8 mouse cellular contexts compared by ENCODE assay signal in the genomic region with DNA sequence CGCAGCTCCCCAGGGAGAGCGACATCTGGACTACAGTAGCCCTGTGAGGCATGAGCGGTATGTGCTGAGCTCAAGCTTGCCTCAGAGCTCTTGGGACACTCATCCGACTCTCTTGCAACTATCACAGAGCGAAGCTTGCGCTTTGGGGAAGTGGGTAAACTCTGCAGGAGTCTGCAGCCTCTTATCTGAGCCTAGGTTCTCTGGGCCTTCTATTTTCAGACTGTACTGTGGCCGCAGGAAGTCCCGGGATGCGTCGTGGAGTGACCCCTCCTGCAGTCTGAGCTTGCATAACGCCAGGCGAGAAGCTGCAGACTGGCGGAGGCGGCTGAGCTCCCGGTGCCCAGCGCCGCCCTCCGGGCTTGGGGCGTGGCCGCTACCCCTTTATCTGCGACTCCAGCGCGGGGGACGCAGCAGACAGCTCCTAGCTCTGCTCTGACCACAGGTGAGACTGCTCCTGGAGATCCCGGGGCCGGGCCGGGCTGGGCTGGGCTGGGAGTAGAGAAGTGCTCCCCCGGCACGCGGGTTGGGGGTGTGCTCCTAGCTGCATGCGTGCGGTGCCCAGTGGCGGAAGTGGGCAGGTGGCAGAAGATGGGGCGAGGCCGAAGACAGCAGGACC. TPM values are rescaled to one million over a fixed set of nuclear protein-coding genes. Genes with fewer than 3 reads are reported as not detected.
DNase-seq lines count a peak whose midpoint lies in the region; ATAC-seq and TF ChIP-seq lines count a peak whose summit lies in the region.

A gene (plus strand): TSS at position 103 of the 616 bp plus-strand sequence.

- TF ChIP-seq EP300 in CH12.LX (IDR thresholded peaks at IDR 0.05; ENCODE audit: low read length), result no peak
- 0 out of 2 replicates have a peak, but pooled peaks have one; percentile 28 for TF ChIP-seq EP300 in liver, embryonic 14.5 days (IDR thresholded peaks at IDR 0.05; ENCODE audit: low read depth)

- H3K9ac ChIP-seq in CH12.LX (ENCODE audit: insufficient read depth, low read depth), result 0 out of 2 replicates have a peak within 1 kb of the TSS, but pooled peaks have one; percentile 18
- peak within 1 kb of the TSS; percentile 65 for H3K9ac ChIP-seq in forebrain, embryonic 13.5 days
- H3K9ac ChIP-seq in heart, embryonic 16.5 days (ENCODE audit: low read length), result peak within 1 kb of the TSS; percentile 82
- peak within 1 kb of the TSS; percentile 45 for H3K9ac ChIP-seq in liver, embryonic 14.5 days (replicated peaks)

- H3K27ac ChIP-seq in CH12.LX (ENCODE audit: insufficient read depth, low read depth), result no peak within 1 kb of the TSS
- no peak within 1 kb of the TSS; the same call in 1 of the 2 replicates for H3K27ac ChIP-seq in forebrain, embryonic 13.5 days
- H3K27ac ChIP-seq in heart, embryonic 16.5 days (ENCODE audit: low read length), result peak within 1 kb of the TSS; percentile 93
- H3K27ac ChIP-seq in liver, embryonic 14.5 days, result peak within 1 kb of the TSS; percentile 18

- TF ChIP-seq CTCF in CH12.LX (conservative IDR thresholded peaks at IDR 0.05 in 1 of 2, IDR thresholded peaks at IDR 0.05 in 1 of 2; ENCODE audit: low read depth in 2 of 2, low read length in 2 of 2), result no peak
- 0 out of 2 replicates have a peak, but pooled peaks have one; percentile 19 for TF ChIP-seq CTCF in liver, embryonic 14.5 days (IDR thresholded peaks at IDR 0.05; ENCODE audit: low read depth)

- peak; percentile 40; the same call in 1 of the 2 replicates for TF ChIP-seq POLR2A in CH12.LX (IDR thresholded peaks at IDR 0.05; ENCODE audit: low read depth, low read length)

- peaks cover 51% of the 10 kb centered on the region for H3K27me3 ChIP-seq in CH12.LX (replicated peaks)
- H3K27me3 ChIP-seq in forebrain, embryonic 13.5 days, result no peaks in the 10 kb centered on the region
- H3K27me3 ChIP-seq in heart, embryonic 16.5 days (ENCODE audit: control insufficient read depth, insufficient read depth, low read length), result no peaks in the 10 kb centered on the region
- H3K27me3 ChIP-seq in liver, embryonic 14.5 days (ENCODE audit: control insufficient read depth, insufficient read depth, low read length), result no peaks in the 10 kb centered on the region; the same call in 1 of the 2 replicates
- no peaks in the 10 kb centered on the region for H3K27me3 ChIP-seq in splenic B cell, adult 2 months (ENCODE audit: control insufficient read depth, insufficient read depth, low read length, poor library complexity, severe bottlenecking)

- peak within 1 kb of the TSS; percentile 28 to 66 (median 35) for H3K4me3 ChIP-seq in CH12.LX (replicated peaks in 1 of 3; ENCODE audit: low read depth in 2 of 3, low read length in 2 of 3, poor library complexity in 1 of 3)
- peak within 1 kb of the TSS; percentile 47 for H3K4me3 ChIP-seq in forebrain, embryonic 13.5 days
- H3K4me3 ChIP-seq in heart, embryonic 16.5 days (ENCODE audit: low read length), result peak within 1 kb of the TSS; percentile 74
- H3K4me3 ChIP-seq in liver, embryonic 14.5 days (ENCODE audit: insufficient read depth in 1 of 2, low read depth in 2 of 2, low read length in 2 of 2), result peak within 1 kb of the TSS; percentile 31 to 51

- DNase-seq in CH12.LX (ENCODE audit: extremely low read depth), result no peak
- DNase-seq in c-Kit-positive CD71-positive TER-119-positive erythroid progenitor cells, embryonic 14.5 days (ENCODE audit: low spot score), result peak; percentile 61
- peak; percentile 88 for DNase-seq in kidney, postnatal 14 days
- DNase-seq in liver, embryonic 14.5 days (ENCODE audit: low read depth in 3 of 3, low spot score in 3 of 3), result peak in 2 of 3 experiments; percentile 59 to 60
- peak; percentile 63 for DNase-seq in naive thymus-derived CD4-positive, alpha-beta T cell, adult 2 months (ENCODE audit: low read depth)
- DNase-seq in splenic B cell, adult 2 months (ENCODE audit: low read depth, low spot score), result peak; percentile 48

- dilution Hi-C loops in CH12.LX (cut with MboI; ENCODE audit: extremely low pct_ligation_motif_present, extremely low pct_unique_long_range_greater_than_20kb, low sequenced_read_pairs), result no loop called here

- TF ChIP-seq RAD21 in CH12.LX (IDR thresholded peaks at IDR 0.05; ENCODE audit: low read depth, low read length), result no peak

- H3K4me1 ChIP-seq in CH12.LX (ENCODE audit: control insufficient read depth in 1 of 2, insufficient read depth in 2 of 2), result peaks cover 4 to 7% of the 10 kb centered on the region in 2 experiments
- peaks cover 30% of the 10 kb centered on the region for H3K4me1 ChIP-seq in forebrain, embryonic 13.5 days
- peaks cover 40% of the 10 kb centered on the region for H3K4me1 ChIP-seq in heart, embryonic 16.5 days (ENCODE audit: control insufficient read depth, insufficient read depth, low read length)
- peaks cover 25 to 34% of the 10 kb centered on the region in 2 experiments for H3K4me1 ChIP-seq in liver, embryonic 14.5 days (replicated peaks; ENCODE audit: control insufficient read depth in 2 of 2, insufficient read depth in 2 of 2, low read length in 1 of 2)

- H3K4me2 ChIP-seq in CH12.LX (ENCODE audit: insufficient read depth, low read depth, poor library complexity, severe bottlenecking), result peak within 1 kb of the TSS; percentile 52
- peak within 1 kb of the TSS; percentile 78 for H3K4me2 ChIP-seq in forebrain, embryonic 13.5 days
- H3K4me2 ChIP-seq in heart, embryonic 16.5 days (ENCODE audit: low read depth, low read length), result peak within 1 kb of the TSS; percentile 96
- peak within 1 kb of the TSS; percentile 74 for H3K4me2 ChIP-seq in liver, embryonic 14.5 days (ENCODE audit: low read depth)

- no peaks in the 10 kb centered on the region for H3K36me3 ChIP-seq in CH12.LX (replicated peaks in 1 of 2; ENCODE audit: control insufficient read depth in 1 of 2, insufficient read depth in 1 of 2, low read length in 1 of 2)
- no peaks in the 10 kb centered on the region for H3K36me3 ChIP-seq in forebrain, embryonic 13.5 days (ENCODE audit: poor library complexity, severe bottlenecking)
- no peaks in the 10 kb centered on the region for H3K36me3 ChIP-seq in heart, embryonic 16.5 days (ENCODE audit: control insufficient read depth, insufficient read depth)
- no peaks in the 10 kb centered on the region for H3K36me3 ChIP-seq in liver, embryonic 14.5 days (replicated peaks; ENCODE audit: control insufficient read depth, insufficient read depth, low read depth)
- no peaks in the 10 kb centered on the region for H3K36me3 ChIP-seq in splenic B cell, adult 2 months (ENCODE audit: control insufficient read depth, insufficient read depth, low read length, poor library complexity, severe bottlenecking)

- WGBS in forebrain, embryonic 13.5 days, result 3% methylated on average over 35 of the region's 35 CpGs
- WGBS in heart, embryonic 16.5 days, result 2% methylated on average over 35 of the region's 35 CpGs
- 1% methylated on average over 35 of the region's 35 CpGs for WGBS in liver, embryonic 14.5 days (ENCODE audit: insufficient replicate concordance)

- no peaks in the 10 kb centered on the region for H3K9me3 ChIP-seq in CH12.LX (replicated peaks; ENCODE audit: low read length)
- H3K9me3 ChIP-seq in forebrain, embryonic 13.5 days (replicated peaks), result no peaks in the 10 kb centered on the region
- H3K9me3 ChIP-seq in heart, embryonic 16.5 days (replicated peaks; ENCODE audit: control insufficient read depth, low read length), result no peaks in the 10 kb centered on the region
- H3K9me3 ChIP-seq in liver, embryonic 14.5 days (ENCODE audit: control insufficient read depth, low read length), result no peaks in the 10 kb centered on the region

- peak; percentile 76 for ATAC-seq in forebrain, embryonic 13.5 days
- peak; percentile 73 for ATAC-seq in heart, embryonic 16.5 days (replicated peaks; ENCODE audit: extremely low read depth, insufficient read depth, low FRiP score)
- peak; percentile 83 for ATAC-seq in liver, embryonic 14.5 days (ENCODE audit: insufficient read depth)

- in situ Hi-C loops in CH12.LX (cut with MboI; ENCODE audit: low pct_ligation_motif_present, low pct_unique_long_range_greater_than_20kb, low sequenced_read_pairs), result loop anchor here (25.0 kb wide), 1 partner anchor 234 kb away; a partner anchor contains a TSS

- H3K79me2 ChIP-seq in CH12.LX (replicated peaks; ENCODE audit: control insufficient read depth, extremely low read depth, insufficient read depth, poor library complexity, severe bottlenecking), result no peaks in the 10 kb centered on the region

TF ChIP-seq in CH12.LX, 34 proteins besides CTCF, POLR2A, EP300 and RAD21 (continues in another document):
- 0 out of 2 replicates have a peak, but pooled peaks have one; percentile 36 for TF ChIP-seq SIN3A (IDR thresholded peaks at IDR 0.05; ENCODE audit: low read length)
- TF ChIP-seq IRF4 (IDR thresholded peaks at IDR 0.05; ENCODE audit: low read depth, low read length), result 0 out of 2 replicates have a peak, but pooled peaks have one; percentile 5
- TF ChIP-seq MAFK (IDR thresholded peaks at IDR 0.05; ENCODE audit: insufficient replicate concordance, low read length), result no peak
- no peak for TF ChIP-seq ZC3H11A (IDR thresholded peaks at IDR 0.05; ENCODE audit: low read depth, low read length)
- no peak for TF ChIP-seq TBP (conservative IDR thresholded peaks at IDR 0.05; ENCODE audit: low read depth, low read length)
- TF ChIP-seq MYC (IDR thresholded peaks at IDR 0.05; ENCODE audit: low read depth, low read length), result no peak
- TF ChIP-seq JUN (IDR thresholded peaks at IDR 0.05; ENCODE audit: insufficient read depth, low read depth, low read length), result no peak
- no peak for TF ChIP-seq POLR2AphosphoS2 (IDR thresholded peaks at IDR 0.05; ENCODE audit: low read depth, low read length)
- peak; percentile 24; the same call in 1 of the 2 replicates for TF ChIP-seq MAZ (IDR thresholded peaks at IDR 0.05; ENCODE audit: low read depth, low read length)
- no peak for TF ChIP-seq USF1 (IDR thresholded peaks at IDR 0.05; ENCODE audit: low read depth, low read length)
- no peak for TF ChIP-seq ETS1 (conservative IDR thresholded peaks at IDR 0.05; ENCODE audit: low read depth, low read length)
- no peak for TF ChIP-seq UBTF (IDR thresholded peaks at IDR 0.05; ENCODE audit: low read depth, low read length)
- TF ChIP-seq ELF1 (IDR thresholded peaks at IDR 0.05; ENCODE audit: low read depth, low read length), result peak; percentile 27; the same call in 1 of the 2 replicates
- 0 out of 2 replicates have a peak, but pooled peaks have one; percentile 26 for TF ChIP-seq ZMIZ1 (IDR thresholded peaks at IDR 0.05; ENCODE audit: low read depth, low read length)
- no peak for TF ChIP-seq GABPA (IDR thresholded peaks at IDR 0.05; ENCODE audit: insufficient replicate concordance, low read depth, low read length)

RNA-seq across cellular contexts. Expression of the gene that starts here (rescaled TPM):
- 1.3 and 2.7 TPM in 2 replicates for total RNA-seq in CH12.LX (2012; rRNA removed)
- total RNA-seq in CH12.LX (2014; rRNA removed), result 0.43 and 0.55 TPM in 2 replicates
- 0.74 and 0.89 TPM in 2 replicates for polyA plus RNA-seq in CH12.LX (2012; ENCODE audit: insufficient read length, low read depth)
- polyA plus RNA-seq in forebrain, embryonic 13.5 days (2015; fragmentation: Nextera tagmentation; extraction: Ambion mirVana), result 5.5 and 6.0 TPM in 2 replicates
- polyA plus RNA-seq in heart, embryonic 16.5 days (2015; fragmentation: Nextera tagmentation; extraction: Ambion mirVana), result 12.4 and 13.2 TPM in 2 replicates
- 4.1 and 5.7 TPM in 2 replicates for polyA plus RNA-seq in liver, embryonic 14.5 days (2012; rRNA removed)
- polyA plus RNA-seq in liver, embryonic 14.5 days (2014; fragmentation: Nextera tagmentation; extraction: Ambion mirVana), result 1.9 and 2.3 TPM in 2 replicates

Comparison
In these comparisons a context has a peak if more than half of its experiments do, and no peak if none do; other contexts are left out.
1. H3K27ac ChIP-seq: peak in heart, embryonic 16.5 days (single experiment) and liver, embryonic 14.5 days (single experiment); none in CH12.LX (single experiment) and forebrain, embryonic 13.5 days (single experiment).
2. H3K9ac ChIP-seq: peak in every context shown above with its lines; median percentile 82 in heart, embryonic 16.5 days; 65 in forebrain, embryonic 13.5 days; 45 in liver, embryonic 14.5 days; 18 in CH12.LX.
3. Peak in every context shown above with its lines, with median percentiles within 50 percentile points of each other: H3K4me2 ChIP-seq, H3K4me3 ChIP-seq and ATAC-seq.